Mouse (Mus musculus) left cerebral cortex, adult 8-10 months (tissue): ENCODE data around the gene Vipas39. TPM values are rescaled to one million over a fixed set of nuclear protein-coding genes. Genes with fewer than 3 reads are reported as not detected.
A peak's percentile ranks its signal among the peaks of the same experiment; 100 is the strongest.
"Not testable (repeated sequence)": the region's sequence is repeated elsewhere in the genome, so short reads cannot be mapped to it uniquely, and the experiment has no call there.

Source experiments
- DNase-seq, 2 experiments: peaks; one replicate each; pipeline ENCODE4 v3.0.0; 2022; ENCODE audit warnings: low spot score in 2 of 2
- total RNA-seq, 4 experiments: library from RNA; stranded (reverse); gene quantifications; 2 replicates each; pipeline ENCODE4 v1.2.4; 2022

Gene Vipas39
- 10 to 100 TPM; 50.5 to 60.0 (median 57.6) TPM for total RNA-seq

DNA sequence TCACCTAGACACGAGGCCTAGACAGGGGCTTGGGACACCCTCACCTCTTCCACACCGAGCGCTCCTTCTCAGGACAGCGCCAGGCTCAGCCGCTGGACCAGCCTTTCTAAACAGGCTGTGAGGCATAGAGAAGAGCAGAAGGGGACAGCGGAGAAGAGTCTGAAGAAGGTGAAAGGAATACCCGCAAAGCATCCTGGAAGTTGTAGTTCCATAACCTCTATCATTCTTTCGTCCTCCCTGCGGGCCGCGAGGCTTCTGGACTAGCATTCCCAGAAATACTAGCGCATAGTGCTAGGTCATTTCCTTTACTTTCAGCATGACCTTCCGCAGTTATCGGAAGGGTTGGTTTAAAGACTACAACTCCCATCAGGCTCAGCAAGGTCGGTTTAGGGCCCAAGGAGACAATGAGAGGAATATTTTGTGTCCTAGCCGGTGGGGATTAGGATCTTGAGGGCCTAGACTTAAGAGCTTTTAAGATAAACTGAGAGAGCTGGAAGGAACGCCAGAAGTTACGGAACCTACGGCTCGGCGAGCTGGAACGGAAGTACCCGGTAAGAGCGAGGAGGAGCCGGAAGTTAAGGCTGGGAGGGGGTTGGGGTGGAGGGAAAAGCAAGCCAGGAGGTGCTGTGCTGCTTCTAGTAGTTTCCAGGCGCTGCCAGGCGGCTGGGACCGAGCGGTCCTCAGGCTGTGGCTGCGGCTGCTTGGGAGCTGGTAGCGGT lies at the start of gene Vipas39, which contains the start of gene Ahsa1:
Gene Vipas39, minus strand, starts transcription at position 149 of the 719 bp plus-strand sequence.
Gene Ahsa1, plus strand, starts transcription at position 372 of the 719 bp plus-strand sequence.
- DNase-seq: peak; percentile 78 to 94

DNA sequence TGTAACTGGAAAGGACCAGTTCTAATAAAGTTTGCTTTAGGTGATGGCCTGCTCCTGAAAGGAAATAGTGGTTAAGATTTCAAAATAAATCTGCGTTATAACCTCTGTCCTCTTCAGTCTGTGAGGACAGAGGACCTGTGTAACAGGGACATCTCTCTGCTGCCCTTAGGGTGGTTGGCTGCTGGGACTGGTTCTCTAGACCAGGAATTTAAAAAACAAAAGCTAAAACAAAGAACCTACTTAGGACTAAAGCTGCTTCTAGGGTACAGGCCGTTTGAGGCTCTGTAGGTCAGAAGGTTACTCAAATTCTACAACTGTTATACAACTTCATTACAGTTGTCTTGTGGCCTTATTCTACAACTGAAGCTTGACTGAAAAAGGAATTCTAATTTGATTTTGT lies 47.0 kb upstream of the Vipas39 start:
- DNase-seq: no peak

DNA sequence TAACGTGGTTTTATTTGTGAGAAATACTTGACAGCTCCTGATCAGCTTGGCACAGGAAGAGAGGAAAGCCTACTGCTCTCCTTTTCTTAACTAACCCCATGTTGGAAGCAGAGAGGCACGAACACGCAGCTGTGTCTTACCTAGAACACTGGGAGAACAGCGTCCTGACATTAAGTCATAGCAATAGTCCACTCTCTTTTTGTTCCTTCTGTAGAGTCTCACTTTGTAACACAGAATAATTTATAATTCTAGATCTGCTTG lies 40.5 kb upstream of the Vipas39 start:
- DNase-seq: not testable (repeated sequence)

DNA sequence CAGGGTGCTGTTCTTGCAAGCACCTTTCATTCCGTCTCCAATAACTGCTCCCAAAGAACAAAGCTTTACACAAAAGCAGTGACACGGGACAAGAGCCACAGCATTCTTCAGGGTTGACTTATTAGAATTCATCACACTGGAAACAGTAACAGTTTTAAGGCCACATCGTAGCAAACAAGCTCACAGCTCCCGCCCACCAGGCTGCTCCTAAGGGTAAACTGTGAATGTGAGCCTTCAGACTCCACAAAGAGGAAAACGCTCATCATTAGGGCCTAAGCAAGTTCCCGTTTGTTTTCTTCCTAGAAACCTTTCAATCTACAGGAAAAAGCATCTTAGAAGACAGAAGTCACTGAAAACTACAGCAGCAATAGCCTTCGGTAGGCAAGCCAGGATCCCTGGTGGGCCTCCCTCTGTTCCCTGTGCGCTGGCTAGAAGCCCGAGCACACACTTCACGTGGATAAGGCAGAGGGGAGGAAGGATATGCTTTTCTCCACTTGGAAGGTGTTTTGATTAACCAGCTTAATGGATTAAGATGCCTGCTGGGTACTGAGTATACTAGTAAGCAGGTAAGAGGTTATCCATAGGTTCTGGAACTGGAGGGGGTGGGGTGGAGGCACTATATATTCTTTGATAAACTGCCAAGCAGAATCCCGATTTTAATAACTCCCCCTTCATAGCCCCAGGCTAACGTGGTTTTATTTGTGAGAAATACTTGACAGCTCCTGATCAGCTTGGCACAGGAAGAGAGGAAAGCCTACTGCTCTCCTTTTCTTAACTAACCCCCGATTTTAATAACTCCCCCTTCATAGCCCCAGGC lies 39.9 kb upstream of the Vipas39 start:
- DNase-seq: no peak

DNA sequence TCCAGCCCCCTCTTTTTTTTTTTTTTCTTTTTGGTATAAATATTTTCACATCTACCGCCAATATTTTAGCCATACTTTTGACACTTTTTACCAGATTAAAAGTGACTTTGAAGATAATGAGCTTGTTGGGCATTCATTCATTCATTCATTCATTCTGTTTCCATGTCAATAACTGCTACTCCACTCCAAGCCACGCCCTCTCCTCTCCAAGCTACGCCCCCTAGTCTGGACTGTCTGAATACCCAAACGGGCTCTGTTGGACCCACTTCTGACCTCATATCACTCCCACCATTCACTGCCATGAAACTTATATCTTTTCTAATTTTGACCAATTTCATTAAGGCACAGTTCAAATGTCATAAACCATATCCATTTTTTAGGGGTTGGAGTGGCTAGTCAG lies 35.1 kb upstream of the Vipas39 start:
- no peak for DNase-seq

DNA sequence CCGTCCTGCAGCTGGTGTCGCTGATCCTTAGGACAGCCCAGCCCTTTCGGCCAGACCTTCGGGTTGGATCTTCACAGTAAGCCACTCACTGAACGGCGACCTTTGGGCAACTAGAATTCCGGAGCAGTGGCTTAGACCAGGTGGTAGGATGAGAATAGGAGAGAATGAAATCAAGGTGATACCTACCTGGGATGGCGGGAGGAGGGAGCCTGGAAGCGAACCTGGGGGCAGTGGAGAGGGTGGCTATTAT lies 34.3 kb upstream of the Vipas39 start:
- DNase-seq: no peak

DNA sequence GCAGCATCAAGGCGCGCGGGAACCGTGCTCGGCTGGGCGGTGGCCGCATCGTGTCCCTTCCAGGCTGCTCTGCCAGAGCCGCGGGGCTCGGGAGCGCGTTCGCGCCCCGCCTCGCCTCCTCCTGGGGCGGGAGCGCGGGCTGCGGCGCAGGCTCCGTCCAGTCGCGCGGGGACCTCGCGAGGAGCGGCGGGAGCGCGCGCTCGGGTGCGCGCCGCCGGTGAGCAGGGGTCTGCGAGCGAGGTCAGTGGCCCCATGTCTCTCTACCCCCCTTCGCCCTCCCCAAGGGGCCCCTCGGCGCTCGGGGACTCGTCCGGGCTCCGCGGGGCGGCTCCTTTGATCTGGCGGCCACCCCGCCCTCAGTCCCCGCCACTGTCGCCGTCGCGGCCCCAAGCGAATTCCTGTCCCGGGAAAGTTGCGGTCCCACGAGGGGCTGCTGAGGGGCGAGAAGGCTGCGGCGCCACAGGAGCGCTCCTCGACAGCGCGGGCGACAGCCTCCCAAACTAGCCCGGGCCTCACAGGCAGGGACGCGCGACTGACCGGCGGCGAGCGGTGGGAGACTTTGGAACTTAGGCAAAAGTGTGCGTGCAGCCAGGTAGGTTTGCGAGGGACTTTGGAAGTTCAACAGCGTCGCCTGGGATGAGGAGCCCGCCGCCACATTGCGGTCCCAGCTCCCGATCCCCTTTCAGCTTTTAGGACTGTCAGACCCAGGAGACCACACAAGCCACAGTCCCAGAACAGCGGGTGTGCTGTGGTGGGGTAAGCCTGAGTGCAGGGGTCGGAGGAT lies 33.8 kb upstream of the Vipas39 start, which contains the start of gene Ism2:
Gene Ism2, minus strand, starts transcription at position 49 of the 784 bp plus-strand sequence.
- no peak for DNase-seq

DNA sequence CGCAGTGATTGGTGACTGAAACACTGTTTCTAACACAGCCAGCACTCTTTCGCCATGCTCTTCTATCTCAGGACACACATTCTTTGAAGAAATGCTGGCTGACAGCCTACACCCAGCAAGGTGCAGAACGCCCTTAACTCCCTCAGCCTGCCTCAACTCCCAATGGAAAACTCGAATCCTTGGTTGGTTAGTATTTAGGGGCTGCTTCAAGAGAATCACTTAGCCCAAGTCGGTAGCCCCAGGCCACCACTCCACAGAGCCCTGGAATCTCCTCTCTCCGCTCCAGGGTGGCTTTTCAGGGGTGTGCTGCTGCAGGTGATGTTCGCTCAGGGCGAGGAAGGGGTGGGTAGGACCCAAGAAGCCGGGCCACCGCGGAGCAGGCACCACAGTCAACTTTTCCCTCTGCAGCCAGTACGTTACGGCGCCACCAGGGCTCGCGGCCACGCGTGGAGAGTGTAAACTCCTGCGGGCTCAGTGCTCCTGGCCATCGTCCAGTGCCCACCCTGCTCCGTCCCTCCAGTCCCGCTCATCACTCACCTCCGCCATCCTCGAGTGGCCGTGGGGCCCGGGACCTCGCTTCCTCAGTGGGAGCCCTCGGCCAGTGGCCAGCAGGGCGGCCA lies 33.1 kb upstream of the Vipas39 start:
- DNase-seq: no peak

DNA sequence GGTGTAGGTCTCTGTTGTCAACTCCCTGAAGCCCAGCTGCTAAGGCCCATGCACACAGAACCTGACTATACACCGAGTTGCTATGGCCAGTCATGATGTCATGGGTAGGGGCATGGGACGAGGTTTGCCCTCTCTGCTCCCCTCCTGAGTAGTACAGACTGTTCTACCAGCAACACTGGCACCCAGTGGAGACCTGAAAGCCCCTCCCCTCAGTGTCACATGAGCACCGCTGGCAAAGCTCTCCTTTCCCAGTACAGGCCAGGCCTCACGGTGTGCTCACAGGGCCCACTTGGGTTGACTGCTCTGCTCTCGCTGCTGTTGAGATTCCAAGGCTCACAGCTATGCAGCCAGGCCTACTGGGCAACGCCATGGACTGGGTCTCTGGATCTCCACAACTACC lies 27.9 kb upstream of the Vipas39 start:
- DNase-seq: no peak

DNA sequence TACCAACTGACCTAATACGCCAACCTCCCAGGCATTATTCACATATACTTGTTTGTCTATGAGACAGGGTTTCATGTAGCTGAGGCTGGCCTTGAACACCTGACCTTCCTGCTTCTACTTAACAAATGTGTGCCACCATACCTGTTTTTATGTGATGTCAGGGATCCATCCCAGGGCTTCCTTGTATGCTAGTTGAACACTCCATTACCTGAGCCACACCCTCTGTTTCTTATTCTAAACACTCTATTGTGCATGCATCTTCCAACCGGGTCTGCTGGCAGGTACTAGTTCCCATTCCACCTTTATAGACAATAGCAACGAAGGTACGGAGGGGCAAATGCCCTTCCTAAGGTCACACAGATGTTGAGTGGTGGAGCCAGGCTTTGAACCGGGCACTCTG lies 23.0 kb upstream of the Vipas39 start:
- DNase-seq: no peak

DNA sequence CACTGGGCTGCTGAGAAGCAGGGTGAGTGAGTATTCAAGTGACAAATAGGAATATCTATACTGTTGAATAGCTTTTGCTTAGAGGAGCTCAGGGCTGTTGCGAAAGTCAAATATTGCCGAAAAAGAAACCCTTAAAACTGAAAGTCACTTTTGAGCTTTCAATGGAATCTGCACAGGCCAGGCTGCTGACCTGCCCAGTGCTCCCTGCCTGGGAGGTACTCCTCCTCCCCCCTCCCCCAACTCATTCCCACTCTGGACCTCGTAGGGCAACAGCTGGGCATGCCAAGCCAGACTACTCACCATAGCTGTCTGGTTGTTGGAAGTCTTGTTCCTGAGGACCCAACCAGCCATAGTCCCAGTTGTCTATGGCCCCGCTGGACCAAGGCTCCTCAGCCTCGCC lies 18.7 kb upstream of the Vipas39 start:
- DNase-seq: no peak

DNA sequence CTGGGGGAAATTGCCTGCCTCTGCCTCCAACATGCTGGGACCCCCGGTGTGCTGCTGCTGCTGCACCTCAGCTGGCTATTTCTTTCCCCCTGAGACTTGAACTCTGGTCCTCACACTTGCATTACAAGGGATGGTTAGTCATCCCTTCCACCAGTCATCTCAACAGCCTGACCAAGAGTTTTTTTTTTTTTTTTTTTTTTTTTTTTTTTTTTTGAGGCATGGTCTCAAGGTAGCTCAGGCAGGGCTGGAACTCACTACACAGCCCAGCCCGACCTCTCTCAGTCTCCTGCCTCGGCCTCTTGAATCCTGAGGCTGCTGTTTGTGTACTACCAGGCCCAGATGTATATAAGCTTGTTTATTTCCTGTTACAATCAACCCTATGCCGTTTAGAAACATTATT lies 18.2 kb upstream of the Vipas39 start:
- DNase-seq: no peak

DNA sequence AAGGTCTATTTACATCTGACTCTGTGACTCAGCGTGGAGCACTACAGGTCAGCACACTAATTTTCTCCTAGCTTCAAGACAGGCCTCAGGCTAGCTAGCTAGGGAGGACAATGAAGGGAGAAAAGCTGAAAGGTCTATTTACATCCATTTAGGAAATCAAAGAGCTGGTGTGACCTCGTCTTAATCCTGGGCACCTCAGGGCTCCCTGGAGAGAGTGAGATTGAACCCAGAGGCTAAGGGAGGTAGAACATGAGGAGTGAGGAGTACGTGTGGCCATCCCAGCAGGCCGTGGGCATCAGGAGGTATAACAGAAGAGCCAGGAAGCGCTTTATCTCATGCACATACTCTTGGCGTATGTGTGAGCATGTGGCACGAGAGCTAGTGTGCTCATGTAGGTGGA lies 17.6 kb upstream of the Vipas39 start:
- DNase-seq: no peak

DNA sequence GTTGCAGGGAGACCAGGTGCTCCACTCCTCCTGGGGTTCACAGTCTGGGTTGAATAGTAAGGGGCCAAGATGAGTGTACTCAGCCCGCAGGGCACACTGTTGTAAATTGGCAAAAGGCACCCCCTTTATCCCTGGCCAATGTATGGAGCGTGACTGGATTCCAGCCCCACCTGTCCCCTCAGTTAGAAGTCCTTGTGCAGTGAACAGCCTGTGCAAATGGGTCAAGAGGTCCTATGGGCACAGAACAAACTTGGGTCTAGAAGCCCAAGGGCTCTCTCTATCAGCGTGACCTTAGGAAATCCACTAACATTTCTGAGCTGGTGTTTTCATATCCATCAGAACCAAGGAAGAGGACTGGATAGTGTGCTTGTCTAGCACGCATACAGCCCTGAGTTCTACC lies 16.7 kb upstream of the Vipas39 start:
- no peak for DNase-seq

DNA sequence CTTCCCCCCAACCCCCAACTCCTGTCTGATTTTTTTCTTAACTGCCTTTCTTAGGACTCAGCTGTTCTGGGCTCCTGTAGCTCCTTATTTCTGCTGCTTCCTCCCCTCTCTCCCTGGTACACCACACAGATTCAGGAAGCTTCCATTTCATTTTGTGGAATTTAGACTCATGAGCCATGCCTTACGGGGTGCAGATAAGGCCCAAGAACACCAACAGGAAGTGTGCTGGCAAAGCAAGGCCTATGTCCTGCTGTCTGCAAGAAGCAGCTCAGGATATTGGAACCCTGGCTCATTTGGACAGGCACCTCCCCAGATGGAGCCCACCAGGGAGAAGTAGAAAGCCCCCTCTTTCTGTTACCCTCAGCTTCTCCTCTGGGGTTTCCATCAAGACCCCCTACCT lies 15.7 kb upstream of the Vipas39 start:
- no peak for DNase-seq

DNA sequence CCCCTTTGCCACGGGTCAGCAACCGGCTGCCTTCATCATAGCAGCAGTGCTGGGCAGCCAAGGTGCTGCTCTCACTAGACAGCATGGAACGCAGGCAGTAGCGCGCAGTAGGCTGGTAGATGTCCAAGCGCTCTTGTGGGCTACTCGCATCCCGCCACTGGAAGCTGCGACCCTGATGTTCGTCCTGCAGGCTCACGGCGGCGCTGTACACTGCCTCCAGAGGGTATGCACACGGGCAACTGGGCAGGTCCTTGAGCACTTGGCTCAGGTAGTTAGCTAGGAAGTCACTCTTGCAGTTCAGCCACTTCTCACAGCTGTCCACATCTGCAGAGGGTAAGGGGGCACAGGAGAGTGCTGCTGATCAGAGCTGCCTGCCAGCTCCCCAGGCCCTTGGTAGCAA lies 13.8 kb upstream of the Vipas39 start:
- DNase-seq: no peak

DNA sequence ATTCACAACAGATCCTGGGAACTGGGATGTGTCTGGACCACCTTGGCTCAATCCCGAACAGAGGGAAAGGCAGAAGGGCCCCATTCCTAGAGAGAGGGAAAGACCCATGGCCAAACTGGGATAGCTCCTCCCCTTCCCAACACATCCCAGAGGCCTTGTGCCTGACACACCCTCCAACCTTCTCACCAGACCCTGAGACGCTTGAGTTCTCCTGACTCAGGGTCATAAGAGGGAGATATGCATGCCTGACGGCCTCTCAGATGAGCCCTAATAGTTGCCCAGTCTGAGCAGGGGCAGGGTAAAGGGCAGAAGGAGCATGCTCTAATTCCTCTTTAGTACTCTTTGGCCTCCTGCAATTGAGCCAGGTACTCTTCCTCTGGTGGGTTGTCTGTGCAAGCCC lies 13.3 kb upstream of the Vipas39 start:
- DNase-seq: no peak

DNA sequence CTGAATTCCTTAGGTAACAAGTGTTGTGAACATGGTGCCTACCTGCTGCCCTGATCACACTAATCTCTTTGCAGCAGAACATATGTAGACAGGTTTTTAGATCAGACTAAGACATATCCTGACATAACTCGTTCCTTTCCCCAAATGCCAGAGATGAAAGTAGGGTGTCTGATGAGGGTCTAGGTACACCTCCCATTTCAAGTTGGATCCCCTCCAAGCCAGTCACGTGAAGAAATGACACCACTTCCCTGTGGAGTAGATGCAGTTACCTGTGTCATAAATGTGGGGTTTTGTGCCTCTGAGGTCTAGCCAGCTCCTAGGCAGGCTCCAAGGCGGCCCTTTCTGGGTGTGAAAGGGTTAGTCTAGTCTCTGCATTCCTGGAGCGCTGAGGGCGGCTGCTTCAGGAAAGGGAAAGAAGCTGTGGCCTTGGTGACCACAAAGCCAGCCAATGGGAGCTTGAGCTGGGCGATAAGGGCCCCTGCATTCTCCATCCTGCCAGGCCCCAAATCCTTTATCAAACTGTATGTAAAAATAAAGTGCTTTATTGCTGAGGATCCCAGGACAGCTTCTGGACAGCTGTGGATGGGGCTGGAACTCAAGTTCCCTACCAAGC lies 12.2 kb upstream of the Vipas39 start:
- no peak for DNase-seq

DNA sequence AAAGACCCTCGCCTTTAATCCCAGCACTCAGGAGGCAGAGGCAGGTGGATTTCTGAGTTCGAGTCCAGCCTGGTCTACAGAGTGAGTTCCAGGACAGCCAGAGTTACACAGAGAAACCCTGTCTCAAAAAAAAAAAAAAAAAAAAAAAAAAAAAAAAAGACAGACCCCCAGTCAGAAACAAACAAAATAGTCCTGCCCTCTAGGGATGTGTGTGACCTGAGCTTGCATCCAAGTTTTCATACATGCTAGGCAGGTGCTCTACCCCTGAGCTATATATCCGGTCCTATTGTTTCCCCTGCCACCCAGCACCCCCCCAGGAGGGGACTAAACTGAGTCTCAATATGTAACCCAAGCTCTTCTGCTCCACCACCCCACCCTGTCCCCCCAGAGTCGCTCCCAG lies 11.2 kb upstream of the Vipas39 start:
- not testable (repeated sequence) for DNase-seq

DNA sequence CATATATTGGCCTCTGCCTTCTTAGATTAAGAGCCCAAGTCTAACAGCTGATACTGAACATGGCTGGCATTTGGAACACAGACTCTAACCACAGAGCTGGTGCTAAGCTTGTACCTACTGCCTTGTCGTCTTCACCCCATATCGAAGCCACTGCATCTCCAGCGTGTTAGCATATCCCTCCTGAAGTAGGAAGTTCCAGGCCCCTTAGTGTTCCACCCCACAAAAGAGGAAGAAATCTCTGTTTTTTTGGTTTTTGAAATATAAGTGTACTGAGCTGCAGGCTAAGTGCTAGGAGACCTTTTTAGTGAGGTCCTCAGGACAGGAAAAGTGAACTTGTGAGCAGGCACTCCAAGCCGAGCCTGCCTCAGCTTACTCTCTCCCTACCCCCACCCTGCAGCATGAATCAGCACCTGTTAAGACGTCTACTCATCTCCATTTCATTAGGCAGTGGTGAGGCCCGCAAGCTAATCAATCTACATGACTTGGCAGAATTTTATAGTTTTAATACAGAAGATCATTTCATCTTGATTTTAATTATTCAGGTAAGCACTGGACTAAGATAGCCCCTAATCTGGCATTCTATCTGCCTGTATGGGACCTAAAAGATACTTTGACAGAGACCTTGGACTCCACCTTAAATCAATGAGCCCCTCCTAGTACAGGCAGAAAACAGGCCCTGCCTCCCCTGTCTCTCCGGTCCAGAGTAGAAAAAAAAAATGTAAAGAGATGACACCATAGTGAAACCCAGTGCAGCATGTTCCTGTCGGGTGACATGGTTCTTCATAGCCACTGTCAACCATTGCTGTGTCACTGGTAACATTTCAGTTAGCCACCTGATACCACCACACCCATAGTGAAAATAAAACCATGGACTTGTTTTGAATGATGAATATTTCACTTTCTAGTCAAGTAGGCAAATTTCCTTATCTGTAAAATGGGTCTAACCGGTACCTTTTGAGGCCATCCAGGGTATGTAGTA lies 9.1 kb upstream of the Vipas39 start:
- no peak for DNase-seq
